Mouse (Mus musculus): ENCODE results near the gene Foxp1. TPM values are rescaled to one million over a fixed set of nuclear protein-coding genes. Genes with fewer than 3 reads are reported as not detected.

The Foxp1 gene
- polyA plus RNA-seq, 1 experiment from 2014 or later, result 38.0 TPM

DNA sequence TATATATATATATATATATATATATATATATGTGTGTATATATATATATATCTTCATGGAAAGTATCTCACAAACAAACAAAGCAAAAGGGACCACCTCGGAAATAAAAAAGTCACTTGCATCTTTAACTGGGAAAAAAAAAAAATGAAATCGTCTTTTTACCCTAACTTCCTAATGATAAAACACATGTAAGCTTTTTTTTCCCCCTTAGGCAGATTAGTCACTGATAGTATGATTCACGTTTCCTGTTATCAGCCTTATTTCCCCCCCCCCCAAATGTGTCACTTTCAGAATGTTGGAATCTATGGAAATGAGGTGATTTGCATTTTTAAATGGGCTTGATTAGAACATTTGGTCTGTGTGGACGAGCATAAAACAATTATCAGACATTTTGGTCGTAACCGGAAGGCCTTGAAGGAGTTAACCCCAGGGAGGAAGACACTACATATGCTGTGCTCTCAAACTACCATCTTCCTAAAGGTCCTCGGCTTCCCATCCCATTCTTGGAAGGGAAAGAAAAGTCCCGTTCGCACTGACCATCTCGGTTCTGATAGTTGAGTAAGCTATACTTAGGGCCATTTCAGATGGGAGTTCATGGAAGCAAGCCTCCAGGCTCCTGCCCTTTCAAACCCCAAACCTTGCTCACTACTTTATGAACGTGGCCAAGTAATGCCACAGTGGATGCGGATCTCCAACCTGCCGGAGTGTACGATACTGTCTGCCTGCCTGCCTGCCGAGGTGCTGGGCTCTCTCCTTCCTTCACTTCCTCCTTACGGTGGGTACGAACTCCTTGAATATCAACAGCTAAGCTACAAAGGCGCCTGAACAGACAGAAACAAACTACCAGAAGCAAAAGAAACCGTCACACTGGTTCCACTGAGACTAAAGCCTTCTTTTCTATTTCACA, 495.6 kb downstream of the Foxp1 start:
- TF ChIP-seq CTCF (IDR thresholded peaks at IDR 0.05; ENCODE audit: low read depth), result no peak
- DNase-seq (ENCODE audit: low spot score) (no peak), ATAC-seq (replicated peaks; ENCODE audit: low FRiP score, low read depth) (no peak)
- peak overlapping the region; percentile 36; the same call in 1 of the 2 replicates for H3K9ac ChIP-seq (ENCODE audit: low read depth, low read length)
- WGBS, result 25% methylated on average over 19 of the region's 19 CpGs
- H3K4me3 ChIP-seq (replicated peaks; ENCODE audit: low read depth, low read length), result peak overlapping the region; percentile 67
- H3K9me3 ChIP-seq (replicated peaks; ENCODE audit: low read length), result no peaks in the 10 kb centered on the region
- H3K36me3 ChIP-seq (ENCODE audit: insufficient read depth, low read length), result no peaks in the 10 kb centered on the region
- H3K4me1 ChIP-seq (replicated peaks; ENCODE audit: insufficient read depth, low read length), result peaks cover 4% of the 10 kb centered on the region; the same call in 1 of the 2 replicates
- peak overlapping the region; percentile 98 for H3K4me2 ChIP-seq (ENCODE audit: low read length)
- H3K27me3 ChIP-seq (ENCODE audit: insufficient read depth, low read length), result 0 out of 2 replicates have a peak, but pooled peaks cover 3% of the 10 kb centered on the region
- H3K27ac ChIP-seq, result 0 out of 2 replicates have a peak overlapping the region, but pooled peaks have one; percentile 81

GRCm38 (mm10) chr6:99026040-99026439, 496.5 kb downstream of the Foxp1 start:
- H3K9me3 ChIP-seq (replicated peaks; ENCODE audit: low read length), result no peaks in the 10 kb centered on the region
- H3K4me1 ChIP-seq (replicated peaks; ENCODE audit: insufficient read depth, low read length), result peaks cover 4% of the 10 kb centered on the region; the same call in 1 of the 2 replicates
- no peak for ATAC-seq (replicated peaks; ENCODE audit: low FRiP score, low read depth)
- 0 out of 2 replicates have a peak, but pooled peaks cover 3% of the 10 kb centered on the region for H3K27me3 ChIP-seq (ENCODE audit: insufficient read depth, low read length)
- H3K4me3 ChIP-seq (replicated peaks; ENCODE audit: low read depth, low read length), result no peak overlapping the region
- DNase-seq (ENCODE audit: low spot score), result no peak
- no peaks in the 10 kb centered on the region for H3K36me3 ChIP-seq (ENCODE audit: insufficient read depth, low read length)
- no peak overlapping the region for H3K27ac ChIP-seq
- 55% methylated on average over 3 of the region's 3 CpGs for WGBS
- H3K9ac ChIP-seq (ENCODE audit: low read depth, low read length), result no peak overlapping the region
- peak overlapping the region; percentile 12; the same call in 1 of the 2 replicates for H3K4me2 ChIP-seq (ENCODE audit: low read length)
- TF ChIP-seq CTCF (IDR thresholded peaks at IDR 0.05; ENCODE audit: low read depth), result no peak

DNA sequence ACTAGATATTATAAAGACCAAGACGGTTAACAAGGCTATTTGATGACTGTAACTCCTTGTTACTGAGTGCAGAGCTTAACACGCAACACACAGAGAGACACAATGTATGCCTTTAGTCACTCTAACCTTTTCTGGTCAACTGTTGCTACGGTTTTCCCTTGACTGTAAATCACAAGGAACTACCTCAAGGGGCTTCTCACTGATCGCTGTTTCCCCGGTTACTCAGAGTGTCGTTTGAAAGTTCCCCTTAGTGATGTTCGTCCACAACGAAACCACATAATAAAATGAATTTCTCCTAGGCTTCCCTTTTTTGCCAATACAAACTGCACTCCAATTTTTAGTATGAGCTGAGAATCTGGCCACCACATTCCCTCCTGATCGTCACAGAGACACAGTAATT, 497.9 kb downstream of the Foxp1 start:
- DNase-seq (ENCODE audit: low spot score) (no peak), ATAC-seq (replicated peaks; ENCODE audit: low FRiP score, low read depth) (no peak)
- no peak for TF ChIP-seq CTCF (IDR thresholded peaks at IDR 0.05; ENCODE audit: low read depth)
- Histone ChIP-seq H3K36me3 (ENCODE audit: insufficient read depth, low read length) (no peaks in the 10 kb centered on the region), H3K9ac (ENCODE audit: low read depth, low read length) (no peak overlapping the region), H3K4me3 (replicated peaks; ENCODE audit: low read depth, low read length) (no peak overlapping the region), H3K9me3 (replicated peaks; ENCODE audit: low read length) (no peaks in the 10 kb centered on the region), H3K27me3 (ENCODE audit: insufficient read depth, low read length) (0 out of 2 replicates have a peak, but pooled peaks cover 3% of the 10 kb centered on the region), H3K27ac (no peak overlapping the region), H3K4me2 (ENCODE audit: low read length) (no peak overlapping the region), H3K4me1 (replicated peaks; ENCODE audit: insufficient read depth, low read length) (0 out of 2 replicates have a peak, but pooled peaks cover 4% of the 10 kb centered on the region)
- 42% methylated on average over 9 of the region's 9 CpGs for WGBS

- H3K4me2 ChIP-seq (ENCODE audit: low read length), result no peak overlapping the region
- no peak overlapping the region for H3K27ac ChIP-seq
- WGBS, result 54% methylated on average over 12 of the region's 12 CpGs
- ATAC-seq (replicated peaks; ENCODE audit: low FRiP score, low read depth) (no peak), DNase-seq (ENCODE audit: low spot score) (no peak)
- no peak for TF ChIP-seq CTCF (IDR thresholded peaks at IDR 0.05; ENCODE audit: low read depth)
- no peaks in the 10 kb centered on the region for H3K4me1 ChIP-seq (replicated peaks; ENCODE audit: insufficient read depth, low read length)
- H3K4me3 ChIP-seq (replicated peaks; ENCODE audit: low read depth, low read length), result no peak overlapping the region
- no peaks in the 10 kb centered on the region for H3K27me3 ChIP-seq (ENCODE audit: insufficient read depth, low read length)
- no peaks in the 10 kb centered on the region for H3K9me3 ChIP-seq (replicated peaks; ENCODE audit: low read length)
- H3K9ac ChIP-seq (ENCODE audit: low read depth, low read length), result no peak overlapping the region
- H3K36me3 ChIP-seq (ENCODE audit: insufficient read depth, low read length), result no peaks in the 10 kb centered on the region
Measured at GRCm38 (mm10) chr6:99020570-99021444, 501.7 kb downstream of the Foxp1 start.

DNA sequence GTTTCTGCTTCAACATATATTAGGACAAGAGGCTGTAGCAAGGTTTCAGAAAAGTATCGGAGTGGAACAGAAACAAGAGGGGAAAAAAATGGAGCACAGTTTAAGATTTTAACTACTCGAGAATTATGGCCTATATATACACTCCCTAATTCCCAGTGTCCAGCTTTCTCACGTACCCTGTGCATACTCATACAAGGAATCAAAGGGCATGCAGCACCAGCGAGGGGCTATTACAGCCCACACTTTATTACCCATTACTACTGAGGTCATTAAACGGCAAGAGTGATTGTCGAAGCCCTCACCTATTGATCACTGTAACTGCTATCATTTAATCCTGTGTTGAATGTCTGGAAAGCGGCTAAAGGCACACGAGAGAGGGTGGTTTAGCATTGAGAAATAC, 502.8 kb downstream of the Foxp1 start:
- Histone ChIP-seq H3K9ac (ENCODE audit: low read depth, low read length) (no peak overlapping the region), H3K4me3 (replicated peaks; ENCODE audit: low read depth, low read length) (no peak overlapping the region)
- no peak for ATAC-seq (replicated peaks; ENCODE audit: low FRiP score, low read depth)

GRCm38 (mm10) chr6:99019266-99019665, 503.3 kb downstream of the Foxp1 start:
- no peak for TF ChIP-seq CTCF (IDR thresholded peaks at IDR 0.05; ENCODE audit: low read depth)
- H3K4me2 ChIP-seq (ENCODE audit: low read length), result no peak overlapping the region
- no peaks in the 10 kb centered on the region for H3K36me3 ChIP-seq (ENCODE audit: insufficient read depth, low read length)
- ATAC-seq (replicated peaks; ENCODE audit: low FRiP score, low read depth), result no peak; the same call in 1 of the 2 replicates
- H3K27me3 ChIP-seq (ENCODE audit: insufficient read depth, low read length), result no peaks in the 10 kb centered on the region
- no peak overlapping the region for H3K27ac ChIP-seq
- H3K4me1 ChIP-seq (replicated peaks; ENCODE audit: insufficient read depth, low read length), result 0 out of 2 replicates have a peak, but pooled peaks cover 1% of the 10 kb centered on the region
- WGBS, result 17% methylated on average over 9 of the region's 9 CpGs
- no peaks in the 10 kb centered on the region for H3K9me3 ChIP-seq (replicated peaks; ENCODE audit: low read length)
- H3K9ac ChIP-seq (ENCODE audit: low read depth, low read length), result no peak overlapping the region
- DNase-seq (ENCODE audit: low spot score), result peak; percentile 84
- no peak overlapping the region for H3K4me3 ChIP-seq (replicated peaks; ENCODE audit: low read depth, low read length)

More for the DNA sequence above, 502.8 kb downstream of the Foxp1 start:
- DNase-seq (ENCODE audit: low spot score), result no peak
- no peaks in the 10 kb centered on the region for H3K4me1 ChIP-seq (replicated peaks; ENCODE audit: insufficient read depth, low read length)
- WGBS, result 43% methylated on average over 8 of the region's 8 CpGs
- no peaks in the 10 kb centered on the region for H3K36me3 ChIP-seq (ENCODE audit: insufficient read depth, low read length)
- no peak for TF ChIP-seq CTCF (IDR thresholded peaks at IDR 0.05; ENCODE audit: low read depth)
- H3K9me3 ChIP-seq (replicated peaks; ENCODE audit: low read length), result no peaks in the 10 kb centered on the region
- no peaks in the 10 kb centered on the region for H3K27me3 ChIP-seq (ENCODE audit: insufficient read depth, low read length)
- H3K4me2 ChIP-seq (ENCODE audit: low read length), result no peak overlapping the region
- H3K27ac ChIP-seq, result no peak overlapping the region
